Mouse (Mus musculus) frontal cortex, postnatal 25 days (tissue): ENCODE measurements at regions not wholly inside any gene's neighbourhood (a gene's known extent, or its start where the extent isn't known, plus 50 kb on each side); places are given as distances from the start of the nearest gene placed in this dataset.

Experiments used
- DNase-seq, 2 experiments: peaks; one replicate each; pipeline ENCODE4 v3.0.0; 2022; ENCODE audit warnings: low spot score in 2 of 2

DNA sequence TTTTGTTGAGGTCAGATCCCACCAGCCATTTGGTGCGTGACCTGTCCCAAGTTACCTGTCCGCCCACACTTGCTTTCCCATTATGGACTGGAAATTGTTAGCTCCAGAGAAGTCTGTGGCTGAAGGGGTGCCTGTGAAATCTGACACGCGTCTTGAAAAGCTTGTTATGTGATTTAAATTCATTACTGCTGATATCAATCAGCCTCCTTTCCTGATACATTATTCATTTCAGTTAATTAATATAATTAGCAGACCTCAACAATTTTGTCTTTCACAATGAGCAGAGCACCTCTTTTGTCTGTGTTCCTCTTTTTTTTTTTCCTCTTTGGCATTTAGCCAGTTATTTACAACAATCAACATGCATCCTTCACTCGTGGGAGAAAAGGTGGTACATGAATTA lies 58.6 kb upstream of the Grip1 start:
- DNase-seq = no peak

DNA sequence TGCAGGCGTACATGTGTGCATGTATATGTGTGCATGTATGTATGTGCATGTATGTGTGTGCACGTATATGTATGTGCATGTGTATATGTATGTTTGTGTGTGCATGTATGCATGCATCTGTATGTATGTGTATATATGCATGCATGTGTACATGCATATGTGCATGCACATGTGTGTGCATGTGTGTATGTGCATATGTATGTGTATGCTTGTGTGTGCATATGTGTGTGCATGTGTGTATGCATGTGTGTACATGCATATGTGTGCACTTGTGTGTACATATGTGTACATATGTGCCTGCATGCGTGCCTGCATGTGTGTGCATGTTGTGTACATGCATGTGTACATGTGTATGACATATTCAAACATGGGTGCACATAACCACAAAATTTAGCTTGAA lies 65.7 kb upstream of the Grip1 start:
- DNase-seq = no peak

DNA sequence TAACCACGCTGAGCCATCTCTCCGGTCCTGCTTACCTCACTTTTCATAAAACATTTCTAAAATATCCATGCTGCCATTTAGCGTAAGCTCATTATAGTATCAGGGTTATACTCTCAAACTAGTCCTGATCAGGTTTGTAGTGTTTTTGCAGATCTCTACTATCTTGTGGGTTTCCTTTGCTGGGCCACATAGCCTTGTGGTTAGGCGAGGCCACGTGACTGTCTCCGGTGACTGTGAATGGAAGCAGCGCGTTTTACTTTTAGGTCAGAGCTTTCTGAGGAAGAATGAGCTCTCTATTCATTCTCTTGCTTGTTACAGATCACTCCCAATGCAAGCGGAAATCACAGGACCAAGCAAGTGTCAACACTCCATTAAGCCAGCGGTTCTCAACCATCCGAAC lies 71.4 kb upstream of the Grip1 start:
- no peak for DNase-seq

DNA sequence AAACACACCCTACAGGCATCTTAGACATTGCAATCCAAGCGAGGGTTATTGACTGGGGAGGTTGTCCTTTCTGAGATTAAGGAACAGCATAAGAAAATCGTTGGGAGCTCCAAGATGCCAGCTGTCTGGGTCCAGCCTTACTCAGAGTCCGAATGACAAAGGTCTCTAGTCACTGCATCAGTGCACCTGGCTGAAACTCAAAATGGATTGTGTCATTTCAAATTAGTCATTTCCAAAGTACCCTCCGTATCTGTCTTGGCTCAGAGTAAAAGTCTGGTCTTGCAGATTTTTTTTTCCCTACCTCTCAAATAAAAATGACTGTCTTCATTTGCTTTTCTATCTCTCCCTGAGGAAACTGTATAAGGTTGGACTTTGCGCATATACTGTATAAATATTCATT lies 85.1 kb upstream of the Grip1 start:
- no peak for DNase-seq

DNA sequence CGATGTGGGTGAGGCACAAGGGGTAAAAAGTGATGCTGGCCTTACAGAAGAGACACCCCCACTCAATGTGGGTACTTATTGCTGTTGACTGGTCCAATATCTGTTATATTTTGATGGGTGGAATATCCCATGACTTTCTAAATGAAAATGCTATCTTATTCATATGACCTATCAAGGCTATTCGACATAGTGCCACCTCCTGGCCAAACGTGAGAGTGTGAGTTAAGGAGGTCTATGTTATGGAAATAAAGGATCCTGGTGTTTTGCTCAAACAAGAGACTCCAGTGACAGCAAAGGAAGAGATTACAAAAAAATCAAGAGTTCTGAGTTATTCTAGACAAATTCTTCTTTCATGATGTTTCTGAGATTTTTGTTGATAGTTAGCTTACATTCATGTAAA lies 90.0 kb upstream of the Grip1 start:
- DNase-seq = peak in 1 of 2 experiments; percentile 16

DNA sequence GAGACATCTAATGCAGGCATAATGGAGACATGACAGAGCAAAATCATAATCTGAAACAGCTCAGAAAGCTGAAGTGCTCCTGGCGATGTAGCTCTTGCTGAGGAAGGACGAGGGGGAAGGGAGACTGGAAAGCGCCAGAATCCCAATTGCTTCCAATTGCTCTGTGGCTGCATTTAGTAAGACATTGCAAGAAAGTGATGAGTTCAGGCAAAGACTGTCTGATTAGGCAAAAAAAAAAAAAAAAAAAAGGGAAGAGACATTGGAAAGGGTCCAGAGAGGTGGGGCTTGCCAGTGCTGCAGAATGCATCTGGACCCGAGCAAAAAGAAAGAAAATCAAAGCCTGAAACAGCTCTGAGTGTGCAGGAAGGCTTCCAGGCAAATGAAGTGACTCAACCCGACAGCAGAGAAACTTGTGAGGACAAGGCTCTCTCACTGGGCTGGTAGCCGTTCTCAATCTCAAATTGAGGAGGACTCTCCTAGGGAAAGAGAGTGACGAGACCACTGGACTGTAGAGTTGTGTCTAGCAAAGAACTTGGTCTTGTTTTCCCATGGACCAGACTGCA lies 94.8 kb upstream of the Grip1 start:
- DNase-seq = no peak

DNA sequence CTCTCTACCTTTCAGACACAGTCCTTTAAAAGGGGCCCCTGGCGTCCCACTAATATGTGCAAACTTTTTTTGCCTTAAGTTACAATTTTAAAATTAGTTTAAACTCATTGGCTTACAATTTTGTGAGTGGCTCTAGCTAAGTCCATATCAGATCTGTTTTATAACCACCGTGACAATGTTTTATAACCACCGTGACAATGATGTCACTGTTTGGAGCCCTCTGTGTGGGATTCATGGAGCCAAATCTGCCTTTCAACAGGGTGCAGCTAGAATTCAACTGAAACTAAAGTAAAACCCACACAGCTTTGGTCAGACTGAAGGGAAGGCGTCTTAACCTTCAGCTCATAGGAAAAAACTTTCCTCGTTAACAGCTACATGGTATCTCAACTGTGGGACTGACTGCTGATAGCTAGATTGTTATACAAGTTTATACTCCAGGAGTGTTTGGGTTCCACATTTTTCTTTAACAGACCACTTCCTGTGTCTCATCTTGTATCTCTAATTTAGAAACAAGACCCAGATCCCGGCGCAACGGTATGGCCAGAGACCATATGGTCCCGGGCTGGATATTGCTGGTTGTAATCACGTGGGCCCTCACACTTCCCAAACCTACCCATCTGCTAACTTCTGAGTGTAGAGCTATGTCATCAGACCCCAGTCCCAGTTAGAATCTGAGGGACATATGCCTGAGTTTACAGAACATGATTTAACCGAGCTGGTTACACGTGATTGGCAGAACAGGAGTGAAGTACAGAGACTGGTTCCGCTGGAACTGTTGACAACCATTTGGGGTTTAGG lies 102.7 kb upstream of the Cand1 start:
- no peak for DNase-seq

DNA sequence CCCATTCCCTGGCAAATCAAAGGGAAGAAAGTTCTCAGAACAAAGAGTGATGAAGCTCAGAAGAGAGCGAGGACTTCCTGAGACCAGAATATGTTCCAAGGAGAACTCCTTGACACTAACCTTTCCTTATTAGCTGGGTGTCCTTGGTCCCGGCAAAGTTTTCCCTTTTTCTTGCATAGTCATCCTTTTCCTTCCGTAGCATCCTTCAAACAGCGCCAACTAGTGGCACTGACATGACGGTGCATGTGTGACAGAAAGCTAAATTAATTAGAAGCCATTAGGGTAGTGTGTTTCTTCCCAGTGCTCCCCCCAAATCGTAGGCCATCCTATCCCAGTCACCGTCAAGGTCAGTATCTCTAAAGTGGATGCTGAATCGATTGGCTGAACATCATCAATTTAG lies 100.5 kb upstream of the Cand1 start:
- DNase-seq = no peak

DNA sequence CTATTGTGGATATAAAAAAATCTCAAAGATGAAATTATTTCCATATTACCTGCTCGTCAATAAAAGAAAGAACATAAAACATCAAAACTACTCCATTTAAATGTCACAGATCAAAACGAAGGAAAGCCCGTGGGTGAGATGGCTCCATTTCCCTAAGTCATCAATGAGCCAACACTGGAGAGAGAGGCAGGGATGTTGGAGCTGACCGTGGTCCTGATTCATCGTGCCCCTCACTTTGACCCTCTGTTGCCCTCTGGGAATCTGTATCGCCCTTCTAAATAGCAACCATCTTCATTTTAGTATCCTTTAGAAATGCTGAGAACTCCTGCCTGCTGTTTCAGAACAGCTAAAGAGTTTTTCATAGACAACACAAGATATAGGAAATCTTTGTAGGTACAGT lies 87.1 kb upstream of the Cand1 start:
- no peak for DNase-seq

DNA sequence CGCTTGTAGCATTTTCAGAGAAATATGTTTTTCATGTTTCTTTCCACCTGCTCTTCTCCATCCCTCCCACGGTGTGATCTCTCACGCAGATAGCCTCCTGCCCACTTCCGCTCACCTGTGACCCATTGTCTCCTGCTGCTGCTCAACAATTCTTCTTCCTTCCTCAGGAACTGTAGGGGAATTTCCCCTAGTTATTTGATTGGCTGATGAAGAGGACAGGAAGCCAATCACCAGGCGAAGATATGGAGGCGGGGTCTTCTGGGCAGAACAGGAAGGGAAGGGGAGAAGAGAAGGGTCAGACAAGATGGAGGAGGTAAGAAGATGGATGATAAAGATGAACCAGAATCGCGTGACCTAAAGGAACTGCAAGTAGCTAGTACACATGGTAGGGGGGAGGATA lies 80.1 kb upstream of the Cand1 start:
- no peak for DNase-seq

DNA sequence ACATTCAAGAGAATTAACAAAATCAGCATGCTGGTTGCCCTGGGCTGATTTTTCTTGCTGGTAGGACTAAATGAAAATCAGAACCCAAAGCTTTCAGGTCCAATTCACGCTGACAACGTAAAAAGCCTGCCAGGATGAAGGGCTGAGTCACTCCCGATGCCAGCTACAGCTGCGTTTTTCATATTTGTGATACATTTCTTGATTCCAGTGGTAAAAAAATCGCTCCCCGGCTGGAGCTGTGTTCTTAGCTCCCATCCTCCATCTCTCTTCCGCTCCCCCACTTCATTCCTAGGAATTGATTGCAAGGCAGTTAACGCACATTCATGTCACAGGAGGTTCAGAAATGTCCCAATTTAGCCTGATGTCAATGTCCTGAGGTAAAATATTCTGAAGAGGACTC lies 78.6 kb upstream of the Cand1 start:
- no peak for DNase-seq

DNA sequence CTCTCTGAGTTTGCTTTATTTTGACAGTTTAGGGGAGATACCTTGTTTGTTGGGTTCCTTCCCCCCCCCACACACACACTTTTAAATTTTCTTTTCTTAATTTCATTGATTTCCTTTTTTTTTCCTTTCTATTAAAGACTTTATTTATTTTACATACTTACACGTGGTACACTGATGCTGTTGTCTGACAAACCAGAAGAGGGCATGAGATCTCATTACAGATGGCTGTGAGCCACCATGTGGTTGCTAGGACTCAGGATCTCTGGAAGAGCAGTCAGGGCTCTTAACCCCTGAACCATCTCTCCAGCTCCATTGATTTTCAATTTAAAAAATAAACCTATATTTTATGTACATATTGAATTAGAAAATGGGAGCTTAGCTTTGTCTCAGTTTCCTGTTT lies 71.7 kb upstream of the Cand1 start:
- DNase-seq = no peak

DNA sequence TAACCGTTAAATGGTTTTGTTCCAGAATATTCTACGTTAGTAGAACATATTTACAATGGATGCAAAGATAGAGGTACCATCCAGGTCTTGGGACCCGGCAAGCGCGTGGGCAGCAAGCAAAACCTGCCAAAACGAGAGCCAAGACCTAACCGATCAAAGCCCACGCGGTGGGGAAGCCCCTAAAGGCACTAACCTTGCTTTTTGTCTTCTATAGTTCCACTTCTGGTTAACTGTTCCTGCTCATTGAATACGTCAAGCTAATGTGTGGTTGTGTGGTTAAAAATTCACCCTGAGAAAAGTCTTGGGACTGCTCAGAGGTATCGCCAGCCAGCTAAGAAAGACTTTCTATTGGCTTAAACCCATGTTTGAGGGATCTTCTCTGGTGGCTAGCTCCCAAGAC lies 55.9 kb upstream of the Cand1 start:
- DNase-seq = no peak

DNA sequence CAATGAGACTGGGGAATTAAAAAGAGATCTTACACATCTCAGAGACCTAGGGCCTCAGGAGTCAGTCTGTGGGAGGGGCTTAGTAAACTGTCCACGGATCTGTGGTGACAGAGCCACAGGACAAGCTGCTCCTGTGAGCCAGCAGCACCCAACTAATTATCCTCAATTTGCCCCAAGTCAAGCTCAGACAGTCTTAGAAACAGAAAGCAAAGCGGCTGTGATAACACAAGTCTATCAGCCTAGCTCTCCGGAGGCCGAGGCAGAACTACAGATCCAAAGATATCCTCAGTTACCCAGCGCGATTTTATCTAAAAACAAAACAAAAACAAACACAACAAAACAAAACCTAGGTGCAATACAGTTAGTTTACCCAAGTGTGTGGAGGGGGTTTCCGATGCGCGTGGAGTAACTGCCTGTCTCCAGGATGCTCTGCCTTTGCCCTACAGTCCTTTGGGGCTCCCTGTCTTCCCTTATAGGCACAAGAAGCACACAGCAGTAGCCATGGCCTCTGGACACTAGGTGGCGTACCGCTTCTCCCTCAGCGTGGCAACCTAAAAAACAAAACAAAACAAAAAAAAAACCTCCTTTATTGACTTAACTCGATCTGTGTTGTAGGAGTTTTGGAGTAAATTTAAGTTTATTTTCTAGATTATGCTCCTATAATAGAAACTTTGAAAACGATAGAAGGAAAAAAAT lies 54.7 kb upstream of the Cand1 start:
- peak; percentile 19 to 20 for DNase-seq

DNA sequence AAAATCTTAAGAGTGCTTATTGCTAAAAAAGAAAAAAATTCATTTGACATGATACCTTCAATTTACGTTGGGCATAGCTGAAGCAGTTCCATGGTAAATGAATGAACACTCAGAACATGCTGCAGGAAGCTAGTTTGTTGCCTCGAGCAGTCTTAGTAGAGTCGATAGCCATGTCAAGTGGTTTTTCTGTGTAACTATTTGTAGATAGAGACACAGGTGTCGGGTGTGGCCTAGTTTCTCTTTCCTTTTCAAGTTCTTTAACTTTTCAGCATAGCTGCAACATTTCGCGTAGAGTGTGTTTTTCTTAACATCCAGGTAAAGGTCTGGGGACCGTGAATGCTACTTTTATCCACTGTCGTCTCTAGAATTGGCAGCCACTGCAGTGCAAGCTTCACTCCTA lies 53.5 kb upstream of the Cand1 start:
- no peak for DNase-seq
